Mouse (Mus musculus) heart, embryonic 11.5 days (tissue): Measurements from ENCODE around the gene Syne4. TPM values are rescaled to one million over a fixed set of nuclear protein-coding genes. Genes with fewer than 3 reads are reported as not detected.

Experiments used
- ATAC-seq: fragments of 200-750 bp; cut with Nextera tagmentation; replicated peaks from 2 replicates; pipeline ENCODE4 v1.8.0; 2017; ENCODE audit warnings: moderate library complexity; ENCODE audit not compliant: insufficient number of reproducible peaks, low FRiP score, low TSS enrichment
- H3K27ac ChIP-seq: fragments of 300-500 bp; sonication (generic); 2 replicates; pipeline ENCODE4 v1.5.1; 2014; ENCODE audit warnings: mild to moderate bottlenecking, low read depth, low read length
- H3K27me3 ChIP-seq: fragments of 300-500 bp; sonication (generic); 2 replicates; pipeline ENCODE4 v1.6.1; 2014; ENCODE audit warnings: mild to moderate bottlenecking, low read length, mixed read lengths; ENCODE audit not compliant: control insufficient read depth, insufficient read depth
- H3K36me3 ChIP-seq: fragments of 300-500 bp; sonication (generic); 2 replicates; pipeline ENCODE4 v1.6.1; 2014; ENCODE audit warnings: mild to moderate bottlenecking, low read length, moderate library complexity, mixed read lengths; ENCODE audit not compliant: control insufficient read depth, insufficient read depth
- H3K4me1 ChIP-seq: fragments of 300-500 bp; sonication (generic); 2 replicates; pipeline ENCODE4 v1.6.1; 2014; ENCODE audit warnings: low read length; ENCODE audit not compliant: control insufficient read depth, insufficient read depth
- H3K4me2 ChIP-seq: fragments of 300-500 bp; sonication (generic); 2 replicates; pipeline ENCODE4 v1.6.1; 2014; ENCODE audit warnings: mild to moderate bottlenecking, moderate library complexity
- H3K4me3 ChIP-seq: fragments of 300-500 bp; sonication (generic); 2 replicates; pipeline ENCODE4 v1.5.1; 2014; ENCODE audit warnings: low read depth, low read length
- H3K9ac ChIP-seq: fragments of 300-500 bp; sonication (generic); 2 replicates; pipeline ENCODE4 v1.6.1; 2014; ENCODE audit warnings: mild to moderate bottlenecking, low read depth, low read length, moderate library complexity
- H3K9me3 ChIP-seq: fragments of 300-500 bp; sonication (generic); replicated peaks from 2 replicates; pipeline ENCODE4 v1.6.1; 2016; ENCODE audit warnings: low read length; ENCODE audit not compliant: control insufficient read depth
- WGBS: fragments of 180-500 bp; shearing (Covaris S2); extraction: QIAGEN DNeasy Blood & Tissue Kit; methylation state at CpG from one replicate; pipeline ENCODE4 v1.1.7; 2014; ENCODE audit not compliant: insufficient replicate concordance; 5-methylcytosine and 5-hydroxymethylcytosine counted together
- polyA plus RNA-seq: library from polyadenylated mRNA; unstranded; fragments of >200 nt; fragmentation: Nextera tagmentation; extraction: Ambion mirVana; gene quantifications from 2 replicates; pipeline ENCODE4 v1.2.1, GENCODE M21; 2014

Gene Syne4
- polyA plus RNA-seq, 1 experiment from 2014 or later = 18.1 TPM

- peak within 1 kb of the TSS; percentile 79 for H3K4me2 ChIP-seq
- no peaks in the 10 kb centered on the region; the same call in 1 of the 2 replicates for H3K27me3 ChIP-seq
- H3K9me3 ChIP-seq = no peaks in the 10 kb centered on the region
- H3K4me3 ChIP-seq = peak within 1 kb of the TSS; percentile 87
- WGBS = under 1% methylated on average over 49 of the region's 49 CpGs
- H3K27ac ChIP-seq = peak within 1 kb of the TSS; percentile 95
- H3K36me3 ChIP-seq = no peaks in the 10 kb centered on the region
- peak; percentile 95 for ATAC-seq
- H3K4me1 ChIP-seq = peaks cover 6% of the 10 kb centered on the region
- H3K9ac ChIP-seq = peak within 1 kb of the TSS; percentile 76
These were observed 34.5 kb upstream of the Syne4 start, which contains the start of the genes Thap8 and Wdr62 for GRCm38 (mm10) chr7:30279951-30280669. Gene Thap8, plus strand, starts transcription at chr7:30280094. Gene Wdr62, minus strand, starts transcription at chr7:30280419.

- under 1% methylated on average over 20 of the region's 20 CpGs for WGBS
- Histone ChIP-seq H3K36me3 (no peaks in the 10 kb centered on the region), H3K9ac (peak overlapping the region; percentile 76), H3K4me1 (peaks cover 6% of the 10 kb centered on the region), H3K4me3 (peak overlapping the region; percentile 87), H3K27me3 (no peaks in the 10 kb centered on the region; the same call in 1 of the 2 replicates), H3K4me2 (peak overlapping the region; percentile 79), H3K9me3 (no peaks in the 10 kb centered on the region), H3K27ac (peak overlapping the region; percentile 95)
- peak; percentile 79 for ATAC-seq
These were observed 33.9 kb upstream of the Syne4 start for GRCm38 (mm10) chr7:30280670-30281138.

DNA sequence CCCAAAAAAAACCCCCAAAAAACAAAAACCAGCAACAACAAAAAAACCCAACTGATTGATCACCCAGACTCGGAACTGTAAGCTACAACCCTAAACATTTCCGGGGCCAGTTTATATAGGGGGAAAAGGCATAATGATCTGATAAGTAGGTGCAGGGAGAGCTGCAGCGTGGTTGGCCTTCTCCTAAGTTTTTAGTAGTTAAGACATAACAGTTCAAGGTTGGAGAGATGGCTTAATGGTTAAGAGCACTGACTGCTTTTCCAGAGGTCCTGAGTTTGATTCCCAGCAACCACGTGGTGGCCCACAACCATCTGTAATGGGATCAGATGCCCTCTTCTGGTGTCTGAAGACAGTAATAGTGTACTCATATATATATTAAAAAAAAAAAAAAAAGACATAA is 33.1 kb upstream of the Syne4 start:
- ATAC-seq = no peak
- Histone ChIP-seq H3K9me3 (no peaks in the 10 kb centered on the region), H3K4me2 (no peak overlapping the region; the same call in 1 of the 2 replicates), H3K36me3 (no peaks in the 10 kb centered on the region), H3K27ac (no peak overlapping the region), H3K27me3 (no peaks in the 10 kb centered on the region; the same call in 1 of the 2 replicates), H3K9ac (no peak overlapping the region), H3K4me3 (peak overlapping the region; percentile 87; the same call in 1 of the 2 replicates), H3K4me1 (peaks cover 6% of the 10 kb centered on the region)
- 70% methylated on average over 4 of the region's 4 CpGs for WGBS

GRCm38 (mm10) chr7:30282740-30283139 is 31.9 kb upstream of the Syne4 start:
- Histone ChIP-seq H3K27ac (no peak overlapping the region), H3K4me1 (peaks cover 6% of the 10 kb centered on the region), H3K4me3 (no peak overlapping the region), H3K9ac (no peak overlapping the region), H3K4me2 (no peak overlapping the region), H3K36me3 (no peaks in the 10 kb centered on the region), H3K27me3 (no peaks in the 10 kb centered on the region; the same call in 1 of the 2 replicates), H3K9me3 (no peaks in the 10 kb centered on the region)
- ATAC-seq = no peak
- WGBS = 59% methylated on average over 7 of the region's 7 CpGs

GRCm38 (mm10) chr7:30286701-30287410 is 27.8 kb upstream of the Syne4 start:
- Histone ChIP-seq H3K4me1 (peaks cover 4% of the 10 kb centered on the region), H3K9ac (no peak overlapping the region), H3K27ac (no peak overlapping the region), H3K4me3 (no peak overlapping the region), H3K27me3 (peaks cover 6% of the 10 kb centered on the region), H3K9me3 (no peaks in the 10 kb centered on the region), H3K4me2 (no peak overlapping the region), H3K36me3 (no peaks in the 10 kb centered on the region)
- WGBS = 64% methylated on average over 8 of the region's 8 CpGs
- no peak for ATAC-seq

GRCm38 (mm10) chr7:30288046-30288445 is 26.6 kb upstream of the Syne4 start:
- no peaks in the 10 kb centered on the region for H3K9me3 ChIP-seq
- no peak for ATAC-seq
- H3K4me2 ChIP-seq = no peak overlapping the region
- peaks cover 6% of the 10 kb centered on the region for H3K27me3 ChIP-seq
- no peak overlapping the region for H3K27ac ChIP-seq
- H3K4me3 ChIP-seq = no peak overlapping the region
- no peaks in the 10 kb centered on the region for H3K36me3 ChIP-seq
- WGBS = 64% methylated on average over 6 of the region's 6 CpGs
- no peak overlapping the region for H3K9ac ChIP-seq
- H3K4me1 ChIP-seq = peaks cover 6% of the 10 kb centered on the region

GRCm38 (mm10) chr7:30289071-30289713 is 25.4 kb upstream of the Syne4 start:
- no peak overlapping the region for H3K4me3 ChIP-seq
- H3K9me3 ChIP-seq = no peaks in the 10 kb centered on the region
- no peak for ATAC-seq
- WGBS = 61% methylated on average over 7 of the region's 7 CpGs
- no peak overlapping the region for H3K27ac ChIP-seq
- no peaks in the 10 kb centered on the region for H3K36me3 ChIP-seq
- H3K4me2 ChIP-seq = no peak overlapping the region
- H3K9ac ChIP-seq = no peak overlapping the region
- peaks cover 6% of the 10 kb centered on the region for H3K27me3 ChIP-seq
- H3K4me1 ChIP-seq = peaks cover 6% of the 10 kb centered on the region

GRCm38 (mm10) chr7:30289714-30290399 is 24.8 kb upstream of the Syne4 start:
- Histone ChIP-seq H3K4me1 (peaks cover 6% of the 10 kb centered on the region), H3K9ac (no peak overlapping the region), H3K36me3 (no peaks in the 10 kb centered on the region), H3K4me3 (no peak overlapping the region), H3K27ac (no peak overlapping the region), H3K4me2 (no peak overlapping the region), H3K27me3 (peaks cover 6% of the 10 kb centered on the region), H3K9me3 (no peaks in the 10 kb centered on the region)
- ATAC-seq = no peak
- WGBS = 58% methylated on average over 10 of the region's 10 CpGs
